Mouse (Mus musculus) embryonic facial prominence, embryonic 13.5 days (tissue): ENCODE results near the gene Foxp1. TPM values are rescaled to one million over a fixed set of nuclear protein-coding genes. Genes with fewer than 3 reads are reported as not detected.

ENCODE experiments used
- ATAC-seq: fragments of 200-750 bp; cut with Nextera tagmentation; 2 replicates; pipeline ENCODE4 v1.8.0; 2017; ENCODE audit warnings: low read depth; ENCODE audit not compliant: insufficient number of reproducible peaks, insufficient read depth, low FRiP score, low TSS enrichment
- H3K27ac ChIP-seq: fragments of 300-500 bp; sonication (generic); 2 replicates; pipeline ENCODE4 v1.5.1; 2015; ENCODE audit warnings: moderate library complexity, mild to moderate bottlenecking, inconsistent platforms
- H3K27me3 ChIP-seq: fragments of 300-500 bp; sonication (generic); 2 replicates; pipeline ENCODE4 v1.6.1; 2015; ENCODE audit warnings: mild to moderate bottlenecking, inconsistent platforms
- H3K36me3 ChIP-seq: fragments of 300-500 bp; sonication (generic); 2 replicates; pipeline ENCODE4 v1.6.1; 2015; ENCODE audit warnings: mild to moderate bottlenecking, inconsistent platforms
- H3K4me1 ChIP-seq: fragments of 300-500 bp; sonication (generic); 2 replicates; pipeline ENCODE4 v1.6.1; 2015; ENCODE audit warnings: inconsistent platforms
- H3K4me2 ChIP-seq: fragments of 300-500 bp; sonication (generic); 2 replicates; pipeline ENCODE4 v1.6.1; 2015; ENCODE audit warnings: moderate library complexity, mild to moderate bottlenecking, inconsistent platforms
- H3K4me3 ChIP-seq: fragments of 300-500 bp; sonication (generic); 2 replicates; pipeline ENCODE4 v1.5.1; 2015; ENCODE audit warnings: mild to moderate bottlenecking, inconsistent platforms
- H3K9ac ChIP-seq: fragments of 300-500 bp; sonication (generic); 2 replicates; pipeline ENCODE4 v1.6.1; 2015; ENCODE audit warnings: mild to moderate bottlenecking, inconsistent platforms
- H3K9me3 ChIP-seq: fragments of 300-500 bp; sonication (generic); 2 replicates; pipeline ENCODE4 v1.6.1; 2016; ENCODE audit warnings: inconsistent platforms
- WGBS: fragments of 180-500 bp; shearing (Covaris S2); methylation state at CpG from one replicate; pipeline ENCODE4 v1.1.7; 2015; ENCODE audit warnings: mixed read lengths; 5-methylcytosine and 5-hydroxymethylcytosine counted together
- polyA plus RNA-seq: library from polyadenylated mRNA; unstranded; fragments of >200 nt; fragmentation: Nextera tagmentation; extraction: Ambion mirVana; gene quantifications from 2 replicates; pipeline ENCODE4 v1.2.1, GENCODE M21; 2015

The Foxp1 gene
- polyA plus RNA-seq, 1 experiment from 2014 or later, result 66.7 TPM

- no peak overlapping the region for H3K4me3 ChIP-seq
- ATAC-seq, result no peak
- H3K36me3 ChIP-seq, result no peaks in the 10 kb centered on the region
- no peak overlapping the region for H3K27ac ChIP-seq
- H3K4me1 ChIP-seq, result peaks cover 3% of the 10 kb centered on the region; the same call in 1 of the 2 replicates
- H3K27me3 ChIP-seq, result no peaks in the 10 kb centered on the region
- H3K9ac ChIP-seq, result no peak overlapping the region
- WGBS, result 83% methylated on average over 3 of the region's 3 CpGs
- H3K4me2 ChIP-seq, result no peak overlapping the region
- no peaks in the 10 kb centered on the region for H3K9me3 ChIP-seq
Measured at GRCm38 (mm10) chr6:98983311-98983838, 539.1 kb downstream of the Foxp1 start.

GRCm38 (mm10) chr6:98981265-98981664, 541.3 kb downstream of the Foxp1 start:
- peaks cover 3% of the 10 kb centered on the region; the same call in 1 of the 2 replicates for H3K4me1 ChIP-seq
- no peaks in the 10 kb centered on the region; the same call in 1 of the 2 replicates for H3K27me3 ChIP-seq
- H3K9ac ChIP-seq, result no peak overlapping the region
- no peak for ATAC-seq
- no peak overlapping the region for H3K4me2 ChIP-seq
- no peak overlapping the region for H3K4me3 ChIP-seq
- no peak overlapping the region for H3K27ac ChIP-seq
- peaks cover 18% of the 10 kb centered on the region for H3K36me3 ChIP-seq
- H3K9me3 ChIP-seq, result no peaks in the 10 kb centered on the region
- 82% methylated on average over 6 of the region's 6 CpGs for WGBS

GRCm38 (mm10) chr6:98980432-98980831, 542.1 kb downstream of the Foxp1 start:
- Histone ChIP-seq H3K9me3 (no peaks in the 10 kb centered on the region), H3K27me3 (no peaks in the 10 kb centered on the region; the same call in 1 of the 2 replicates), H3K36me3 (peaks cover 21% of the 10 kb centered on the region), H3K4me1 (peaks cover 3% of the 10 kb centered on the region; the same call in 1 of the 2 replicates), H3K9ac (no peak overlapping the region), H3K4me2 (no peak overlapping the region), H3K4me3 (no peak overlapping the region), H3K27ac (no peak overlapping the region)
- WGBS, result 94% methylated on average over 7 of the region's 7 CpGs
- no peak for ATAC-seq

- 0 out of 2 replicates have a peak, but pooled peaks cover 3% of the 10 kb centered on the region for H3K4me1 ChIP-seq
- no peaks in the 10 kb centered on the region for H3K9me3 ChIP-seq
- no peak overlapping the region for H3K4me3 ChIP-seq
- ATAC-seq, result no peak
- H3K36me3 ChIP-seq, result peaks cover 24% of the 10 kb centered on the region
- no peak overlapping the region for H3K27ac ChIP-seq
- 92% methylated on average over 7 of the region's 7 CpGs for WGBS
- H3K4me2 ChIP-seq, result no peak overlapping the region
- no peaks in the 10 kb centered on the region; the same call in 1 of the 2 replicates for H3K27me3 ChIP-seq
- H3K9ac ChIP-seq, result no peak overlapping the region
Measured at GRCm38 (mm10) chr6:98980001-98980400, 542.5 kb downstream of the Foxp1 start.

DNA sequence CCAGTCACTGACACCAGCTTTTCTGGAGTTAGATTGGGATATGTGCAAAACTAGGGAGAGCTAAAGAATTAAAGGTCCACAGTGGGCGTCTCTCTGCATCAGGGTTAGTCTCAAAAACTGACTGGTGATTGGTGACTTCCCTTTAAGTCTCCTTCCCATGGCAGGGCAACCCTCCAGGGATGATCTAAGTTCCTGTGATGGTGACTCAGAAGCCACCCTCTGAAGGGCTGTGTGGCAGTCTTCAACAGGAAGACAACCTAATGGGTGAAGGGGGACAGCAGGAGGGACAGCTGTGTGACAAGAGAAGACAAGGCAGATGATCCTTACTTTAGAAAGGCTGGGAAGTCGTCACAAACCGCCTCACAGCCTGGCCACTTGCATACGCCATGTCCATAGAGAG, 544.7 kb downstream of the Foxp1 start:
- H3K9ac ChIP-seq, result no peak overlapping the region
- no peak overlapping the region for H3K27ac ChIP-seq
- H3K4me1 ChIP-seq, result 0 out of 2 replicates have a peak, but pooled peaks cover 3% of the 10 kb centered on the region
- no peak for ATAC-seq
- peaks cover 29% of the 10 kb centered on the region for H3K36me3 ChIP-seq
- H3K4me2 ChIP-seq, result no peak overlapping the region
- no peaks in the 10 kb centered on the region for H3K9me3 ChIP-seq
- no peak overlapping the region for H3K4me3 ChIP-seq
- 95% methylated on average over 4 of the region's 4 CpGs for WGBS
- no peaks in the 10 kb centered on the region; the same call in 1 of the 2 replicates for H3K27me3 ChIP-seq

GRCm38 (mm10) chr6:98975918-98976317, 546.6 kb downstream of the Foxp1 start:
- Histone ChIP-seq H3K9ac (no peak overlapping the region), H3K4me3 (no peak overlapping the region), H3K4me1 (peaks cover 5% of the 10 kb centered on the region; the same call in 1 of the 2 replicates), H3K9me3 (no peaks in the 10 kb centered on the region), H3K4me2 (no peak overlapping the region), H3K27ac (no peak overlapping the region), H3K36me3 (peaks cover 29% of the 10 kb centered on the region), H3K27me3 (no peaks in the 10 kb centered on the region; the same call in 1 of the 2 replicates)
- 51% methylated on average over 6 of the region's 6 CpGs for WGBS
- no peak for ATAC-seq

- ATAC-seq, result no peak
- Histone ChIP-seq H3K27ac (no peak overlapping the region), H3K4me1 (peaks cover 10% of the 10 kb centered on the region; the same call in 1 of the 2 replicates), H3K4me3 (no peak overlapping the region), H3K27me3 (no peaks in the 10 kb centered on the region; the same call in 1 of the 2 replicates), H3K9me3 (no peaks in the 10 kb centered on the region), H3K4me2 (no peak overlapping the region), H3K9ac (no peak overlapping the region), H3K36me3 (peaks cover 29% of the 10 kb centered on the region)
- 88% methylated on average over 5 of the region's 5 CpGs for WGBS
Measured at GRCm38 (mm10) chr6:98973433-98973832, 549.1 kb downstream of the Foxp1 start.

GRCm38 (mm10) chr6:98972404-98972803, 550.1 kb downstream of the Foxp1 start:
- WGBS, result 27% methylated on average over 7 of the region's 7 CpGs
- no peak overlapping the region for H3K9ac ChIP-seq
- H3K4me1 ChIP-seq, result peaks cover 10% of the 10 kb centered on the region; the same call in 1 of the 2 replicates
- peaks cover 21% of the 10 kb centered on the region for H3K36me3 ChIP-seq
- ATAC-seq, result no peak
- H3K4me2 ChIP-seq, result no peak overlapping the region
- H3K27me3 ChIP-seq, result no peaks in the 10 kb centered on the region
- H3K27ac ChIP-seq, result 0 out of 2 replicates have a peak overlapping the region, but pooled peaks have one; percentile 35
- H3K9me3 ChIP-seq, result no peaks in the 10 kb centered on the region
- no peak overlapping the region for H3K4me3 ChIP-seq

GRCm38 (mm10) chr6:98959333-98959732, 563.2 kb downstream of the Foxp1 start:
- no peak for ATAC-seq
- H3K9me3 ChIP-seq, result no peaks in the 10 kb centered on the region

GRCm38 (mm10) chr6:98956522-98957169, 565.9 kb downstream of the Foxp1 start:
- ATAC-seq, result no peak
- Histone ChIP-seq H3K4me3 (no peak overlapping the region), H3K4me1 (peaks cover 8% of the 10 kb centered on the region), H3K27me3 (no peaks in the 10 kb centered on the region), H3K4me2 (no peak overlapping the region), H3K27ac (no peak overlapping the region), H3K36me3 (peaks cover 16% of the 10 kb centered on the region; the same call in 1 of the 2 replicates), H3K9ac (no peak overlapping the region), H3K9me3 (no peaks in the 10 kb centered on the region)
- 85% methylated on average over 9 of the region's 9 CpGs for WGBS

More at GRCm38 (mm10) chr6:98959333-98959732, 563.2 kb downstream of the Foxp1 start:
- Histone ChIP-seq H3K27ac (no peak overlapping the region), H3K4me3 (no peak overlapping the region), H3K4me2 (no peak overlapping the region), H3K9ac (no peak overlapping the region), H3K27me3 (no peaks in the 10 kb centered on the region), H3K36me3 (peaks cover 4% of the 10 kb centered on the region; the same call in 1 of the 2 replicates), H3K4me1 (peaks cover 14% of the 10 kb centered on the region)
- WGBS, result 92% methylated on average over 6 of the region's 6 CpGs

- 48% methylated on average over 6 of the region's 6 CpGs for WGBS
- ATAC-seq, result no peak
- Histone ChIP-seq H3K4me2 (no peak overlapping the region), H3K9ac (no peak overlapping the region), H3K27ac (no peak overlapping the region), H3K9me3 (no peaks in the 10 kb centered on the region), H3K27me3 (no peaks in the 10 kb centered on the region), H3K36me3 (peaks cover 16% of the 10 kb centered on the region; the same call in 1 of the 2 replicates), H3K4me3 (no peak overlapping the region), H3K4me1 (peaks cover 18% of the 10 kb centered on the region)
Measured at GRCm38 (mm10) chr6:98955706-98956105, 566.8 kb downstream of the Foxp1 start.

DNA sequence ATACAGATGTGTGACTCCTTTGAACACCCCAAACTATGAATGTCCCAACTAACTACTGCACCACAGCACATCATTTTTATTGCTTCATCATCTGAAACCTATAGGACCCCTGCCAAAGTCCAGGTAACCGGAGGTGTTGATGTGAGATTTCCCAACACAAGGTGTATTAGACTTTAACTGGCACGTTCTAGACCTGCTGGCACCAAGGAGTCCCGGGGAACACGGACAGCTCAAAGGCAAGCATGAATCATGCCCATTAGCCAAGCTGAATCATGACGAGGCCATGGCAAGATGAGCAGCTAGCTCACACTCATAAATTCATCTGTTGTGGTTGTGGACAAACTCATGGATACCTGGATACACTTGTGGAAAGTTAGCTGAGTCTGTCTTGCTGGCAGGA, 568.1 kb downstream of the Foxp1 start:
- Histone ChIP-seq H3K4me2 (no peak overlapping the region), H3K4me1 (peaks cover 30% of the 10 kb centered on the region), H3K27me3 (no peaks in the 10 kb centered on the region), H3K36me3 (peaks cover 16% of the 10 kb centered on the region; the same call in 1 of the 2 replicates), H3K27ac (no peak overlapping the region), H3K9me3 (no peaks in the 10 kb centered on the region), H3K9ac (no peak overlapping the region), H3K4me3 (no peak overlapping the region)
- WGBS, result 93% methylated on average over 5 of the region's 5 CpGs
- ATAC-seq, result no peak
